Mouse (Mus musculus) thymus, postnatal 0 days (tissue): Measurements from ENCODE around the gene Rfx7. TPM values are rescaled to one million over a fixed set of nuclear protein-coding genes. Genes with fewer than 3 reads are reported as not detected.

Experiments
- DNase-seq: peaks from one replicate; pipeline ENCODE4 v3.0.0-alpha.2; 2015; ENCODE audit warnings: low spot score
- polyA plus RNA-seq: library from polyadenylated mRNA; unstranded; fragments of >200 nt; fragmentation: Nextera tagmentation; extraction: Ambion mirVana; gene quantifications from 2 replicates; pipeline ENCODE4 v1.2.1, GENCODE M21; 2015

Gene Rfx7
- polyA plus RNA-seq = 13.0 and 16.9 TPM in 2 replicates

GRCm38 (mm10) chr9:72531996-72532380, at the start of gene Rfx7:
Rfx7 (plus strand) TSS chr9:72532240.
- peak; percentile 84 for DNase-seq

GRCm38 (mm10) chr9:72488523-72488922, 43.5 kb upstream of the Rfx7 start:
- no peak for DNase-seq

- no peak for DNase-seq
Observed at GRCm38 (mm10) chr9:72489131-72489530, 42.9 kb upstream of the Rfx7 start.

GRCm38 (mm10) chr9:72491559-72492193, 40.4 kb upstream of the Rfx7 start:
- peak; percentile 89 for DNase-seq

- DNase-seq = peak; percentile 51
Observed at GRCm38 (mm10) chr9:72492194-72492565, 39.9 kb upstream of the Rfx7 start, which contains the start of gene Tex9. Tex9 (minus strand) TSS chr9:72492212.

GRCm38 (mm10) chr9:72493465-72493864, 38.6 kb upstream of the Rfx7 start:
- peak; percentile 80 for DNase-seq

- DNase-seq = no peak
Observed at GRCm38 (mm10) chr9:72493984-72494685, 37.9 kb upstream of the Rfx7 start.

GRCm38 (mm10) chr9:72496691-72497090, 35.3 kb upstream of the Rfx7 start:
- no peak for DNase-seq

- DNase-seq = no peak
Observed at GRCm38 (mm10) chr9:72497171-72497570, 34.9 kb upstream of the Rfx7 start.

GRCm38 (mm10) chr9:72512229-72512981, 19.6 kb upstream of the Rfx7 start:
- no peak for DNase-seq

GRCm38 (mm10) chr9:72515366-72515765, 16.7 kb upstream of the Rfx7 start:
- no peak for DNase-seq

- no peak for DNase-seq
Observed at GRCm38 (mm10) chr9:72519246-72519645, 12.8 kb upstream of the Rfx7 start.

GRCm38 (mm10) chr9:72520849-72521248, 11.2 kb upstream of the Rfx7 start:
- no peak for DNase-seq

GRCm38 (mm10) chr9:72526091-72526490, 5.9 kb upstream of the Rfx7 start:
- no peak for DNase-seq

- peak; percentile 97 for DNase-seq
Observed at GRCm38 (mm10) chr9:72530237-72530636, 1.8 kb upstream of the Rfx7 start.

- no peak for DNase-seq
Observed at GRCm38 (mm10) chr9:72530824-72531223, 1.2 kb upstream of the Rfx7 start.

GRCm38 (mm10) chr9:72531291-72531995, 597 bp upstream of the Rfx7 start:
- peak; percentile 81 for DNase-seq

GRCm38 (mm10) chr9:72532381-72533088, 495 bp downstream of the Rfx7 start:
- DNase-seq = peak; percentile 68

GRCm38 (mm10) chr9:72533089-72533415, 1.0 kb downstream of the Rfx7 start:
- DNase-seq = no peak

GRCm38 (mm10) chr9:72534985-72535384, 2.9 kb downstream of the Rfx7 start:
- no peak for DNase-seq

GRCm38 (mm10) chr9:72535394-72535793, 3.4 kb downstream of the Rfx7 start:
- no peak for DNase-seq
